Mouse (Mus musculus) lung, postnatal 25 days (tissue): ENCODE measurements at regions not wholly inside any gene's neighbourhood (a gene's known extent, or its start where the extent isn't known, plus 50 kb on each side); places are given as distances from the start of the nearest gene placed in this dataset.

ENCODE experiments used
- DNase-seq: peaks from one replicate; pipeline ENCODE4 v3.0.0; 2022; ENCODE audit warnings: low spot score

DNA sequence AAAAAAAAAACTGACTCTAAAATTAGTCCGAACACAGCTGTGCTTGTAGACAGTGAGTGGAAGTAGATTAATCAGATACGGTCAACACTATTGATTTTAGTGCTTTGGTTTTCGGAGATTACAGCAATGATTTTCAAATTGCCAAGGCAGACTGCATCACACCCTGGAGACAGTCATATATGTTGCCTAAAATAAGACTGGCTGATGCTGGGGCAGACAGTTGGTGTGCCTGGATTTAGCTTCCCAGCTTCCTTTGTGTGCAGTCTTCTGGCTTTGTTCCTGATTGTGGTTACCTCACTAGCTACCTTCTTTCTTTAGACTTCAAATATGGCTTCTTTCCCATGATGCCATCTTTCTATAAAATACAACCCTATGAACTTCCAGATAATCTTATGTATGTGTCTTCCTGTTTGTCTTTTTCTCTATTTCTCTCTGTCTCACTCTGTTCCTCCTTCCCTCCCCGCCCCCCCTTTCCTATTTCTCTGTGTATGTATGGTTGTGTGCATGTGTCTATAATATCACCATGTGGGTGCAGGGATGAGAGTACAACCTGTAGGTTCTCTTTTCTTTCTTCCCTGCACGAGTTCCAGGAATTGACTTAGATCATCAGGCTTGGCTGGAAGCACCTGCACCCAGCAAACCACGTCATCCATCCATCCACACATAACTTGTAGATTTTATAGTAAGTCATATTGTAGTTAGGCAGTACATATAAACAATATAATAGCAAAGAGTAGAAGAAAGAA, 199.7 kb upstream of the Gm9008 start:
- DNase-seq = no peak

DNA sequence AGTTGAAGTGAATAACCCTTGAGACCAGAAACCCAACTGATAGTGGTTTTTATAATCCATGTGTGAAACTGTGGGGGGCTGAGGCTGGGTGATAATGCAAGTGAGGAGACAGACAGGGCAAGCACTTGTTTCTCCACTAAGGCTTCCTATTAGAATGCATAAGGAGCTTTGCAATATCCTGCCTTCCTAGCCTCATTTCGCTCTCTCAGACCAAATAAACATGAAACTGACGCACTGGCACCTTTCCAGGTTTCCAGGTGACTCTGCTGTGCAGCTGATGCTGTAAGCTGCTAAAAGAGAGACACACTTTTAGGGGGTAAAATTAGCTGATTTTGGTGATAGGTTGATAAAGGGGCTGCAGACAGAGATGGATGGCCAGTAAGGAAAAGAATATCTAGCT, 191.2 kb upstream of the Gm9008 start:
- no peak for DNase-seq

DNA sequence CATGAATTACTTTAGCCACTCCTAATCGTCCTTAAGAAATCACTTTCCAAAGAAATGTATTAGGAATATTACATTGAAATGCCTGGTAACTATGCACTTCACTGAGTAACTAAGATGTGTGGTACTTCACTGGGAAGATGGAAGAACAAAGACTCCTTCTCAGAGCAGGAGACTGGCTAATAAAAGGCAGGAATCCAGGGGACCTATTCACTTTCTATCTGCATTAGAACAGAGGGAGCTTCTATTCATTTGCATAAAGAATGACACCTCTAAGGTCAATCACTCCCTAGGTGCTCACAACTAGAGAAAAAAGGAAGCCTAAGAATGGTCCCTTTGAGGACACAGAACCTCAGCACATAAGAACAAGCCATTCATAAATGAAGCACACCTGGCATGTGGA, 142.0 kb upstream of the Gm9008 start:
- DNase-seq = no peak

DNA sequence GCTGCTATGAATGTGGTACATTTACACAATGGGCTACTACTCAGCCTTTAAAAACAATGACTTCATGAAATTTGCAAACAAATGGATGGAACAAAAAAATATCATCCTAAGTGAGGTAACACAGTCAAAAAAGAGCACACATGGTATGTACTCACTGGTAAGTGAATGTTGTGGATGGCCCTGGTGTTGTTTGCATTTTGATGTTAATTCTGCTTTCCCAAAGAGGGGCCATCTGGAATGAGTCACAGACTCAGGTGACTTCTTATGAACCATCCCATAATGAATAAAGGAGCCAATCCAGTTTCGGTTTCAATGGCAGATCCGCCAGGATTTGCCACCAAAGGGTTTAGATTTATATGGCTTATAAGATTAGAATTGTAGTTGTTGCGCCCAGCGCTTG, 130.8 kb upstream of the Gm9008 start:
- no peak for DNase-seq

DNA sequence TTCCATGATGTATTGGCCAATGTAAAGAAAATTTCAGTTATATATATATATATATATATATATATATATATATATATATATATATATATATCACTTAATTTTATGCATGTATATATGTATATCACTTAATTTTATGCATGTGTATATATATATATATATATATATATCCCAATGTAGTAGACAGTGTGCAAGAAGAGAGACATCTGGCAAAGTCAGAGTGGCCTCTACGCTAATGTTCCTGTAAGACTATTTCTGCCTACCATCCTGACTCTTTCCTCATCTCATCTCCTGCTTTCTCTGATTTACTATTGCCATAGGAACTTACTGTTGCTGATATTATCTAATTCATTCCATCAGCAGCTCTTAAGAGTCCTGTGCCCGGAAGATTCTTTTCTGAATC, 123.9 kb upstream of the Gm9008 start:
- no peak for DNase-seq

DNA sequence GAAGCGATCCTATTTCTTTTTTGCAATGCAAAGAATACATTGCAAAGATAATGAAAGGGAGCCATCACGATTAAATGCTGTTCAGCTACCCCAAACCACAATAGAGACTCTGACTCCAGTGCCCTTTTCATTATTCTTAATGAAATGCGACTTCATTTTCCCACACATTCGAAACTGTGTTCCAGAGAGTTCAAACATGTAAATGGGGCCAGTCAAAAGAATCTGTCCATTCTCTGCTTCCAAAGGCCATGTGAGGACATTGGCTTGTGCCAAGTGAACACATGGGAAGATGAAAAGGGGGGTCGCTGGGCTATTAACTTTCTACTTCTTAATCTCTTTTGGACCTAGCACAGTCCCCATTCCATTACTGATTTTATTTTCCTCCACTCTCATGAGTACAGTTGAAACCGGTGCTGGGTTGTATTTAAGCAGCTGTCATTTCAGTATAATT, 123.2 kb upstream of the Gm9008 start:
- DNase-seq = peak; percentile 1
